Mouse (Mus musculus): Measurements from ENCODE around the gene Ptma.
"Not testable (repeated sequence)": the region's sequence is repeated elsewhere in the genome, so short reads cannot be mapped to it uniquely, and the experiment has no call there.

Gene Ptma

GRCm38 (mm10) chr1:86522286-86522871 is 4.1 kb upstream of the Ptma start:
- peak; percentile 54 for DNase-seq

- DNase-seq, result no peak
These were observed 2.5 kb upstream of the Ptma start for GRCm38 (mm10) chr1:86523776-86524618.

- peak; percentile 100 for DNase-seq
These were observed 1.7 kb upstream of the Ptma start for GRCm38 (mm10) chr1:86524619-86525498.

- peak; percentile 84 for DNase-seq
These were observed 919 bp upstream of the Ptma start for GRCm38 (mm10) chr1:86525499-86526115.

- DNase-seq, result peak; percentile 71
These were observed 468 bp downstream of the Ptma start for GRCm38 (mm10) chr1:86526789-86527598.

- peak; percentile 94 for DNase-seq
These were observed 1.3 kb downstream of the Ptma start for GRCm38 (mm10) chr1:86527599-86528486.

GRCm38 (mm10) chr1:86528571-86529180 is 2.1 kb downstream of the Ptma start:
- peak; percentile 77 for DNase-seq

GRCm38 (mm10) chr1:86529590-86529989 is 3.1 kb downstream of the Ptma start:
- no peak for DNase-seq

- DNase-seq, result no peak
These were observed 4.5 kb downstream of the Ptma start for GRCm38 (mm10) chr1:86530871-86531546.

- peak; percentile 60 for DNase-seq
These were observed 5.2 kb downstream of the Ptma start for GRCm38 (mm10) chr1:86531547-86532321.

GRCm38 (mm10) chr1:86532362-86533051 is 6.0 kb downstream of the Ptma start:
- DNase-seq, result peak; percentile 96

- DNase-seq, result no peak
These were observed 7.0 kb downstream of the Ptma start for GRCm38 (mm10) chr1:86533411-86534130.

GRCm38 (mm10) chr1:86538383-86538782 is 11.9 kb downstream of the Ptma start:
- DNase-seq, result peak; percentile 53

- DNase-seq, result not testable (repeated sequence)
These were observed 13.1 kb downstream of the Ptma start for GRCm38 (mm10) chr1:86539583-86539982.

GRCm38 (mm10) chr1:86542584-86542983 is 16.1 kb downstream of the Ptma start:
- DNase-seq, result no peak

- DNase-seq, result no peak
These were observed 20.3 kb downstream of the Ptma start for GRCm38 (mm10) chr1:86546797-86547196.

GRCm38 (mm10) chr1:86551299-86551698 is 24.8 kb downstream of the Ptma start:
- no peak for DNase-seq

GRCm38 (mm10) chr1:86551877-86552276 is 25.4 kb downstream of the Ptma start:
- no peak for DNase-seq

All from kidney, postnatal 10 days (tissue).